Mouse (Mus musculus): Measurements from ENCODE around the gene Ecd.

DNA sequence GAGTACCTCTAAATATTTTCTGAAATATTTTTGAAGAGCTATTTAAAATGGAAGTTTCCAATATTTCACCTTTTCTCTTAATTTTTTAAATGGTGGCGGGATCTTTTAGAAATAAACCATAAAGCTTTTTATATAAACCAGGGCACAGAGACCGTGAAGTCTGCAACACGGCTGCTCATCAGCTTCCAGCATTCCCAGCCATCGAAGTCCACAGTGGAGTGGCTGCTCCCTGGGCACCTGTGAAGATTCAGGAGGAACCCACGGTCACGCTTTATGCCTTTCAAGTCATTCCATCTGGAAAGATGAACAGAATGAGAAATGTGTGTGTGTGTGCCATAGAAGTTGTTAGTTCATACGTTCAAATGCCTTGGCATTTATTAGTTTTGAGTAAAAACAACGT, 53.0 kb downstream of the Ecd start:
- no peak for TF ChIP-seq POLR2A (IDR thresholded peaks at IDR 0.05; ENCODE audit: borderline replicate concordance, extremely low read depth, insufficient read depth, insufficient read length, poor library complexity, severe bottlenecking)
- no peak for TF ChIP-seq CTCF (IDR thresholded peaks at IDR 0.05; ENCODE audit: borderline replicate concordance, extremely low read depth, insufficient read depth, insufficient read length)
